Mouse (Mus musculus) limb, embryonic 14.5 days (tissue): ENCODE measurements at regions not wholly inside any gene's neighbourhood (a gene's known extent, or its start where the extent isn't known, plus 50 kb on each side); places are given as distances from the start of the nearest gene placed in this dataset.

Experiments used
- ATAC-seq: fragments of 200-750 bp; cut with Nextera tagmentation; 2 replicates; pipeline ENCODE4 v1.8.0; 2017; ENCODE audit warnings: low read depth, moderate number of reproducible peaks, moderate TSS enrichment; ENCODE audit not compliant: low FRiP score
- DNase-seq: peaks from one replicate; pipeline ENCODE4 v3.0.0-alpha.2; 2015; ENCODE audit warnings: low spot score
- H3K27ac ChIP-seq: fragments of 300-500 bp; sonication (generic); replicated peaks from 2 replicates; pipeline ENCODE4 v1.5.1; 2014; ENCODE audit warnings: low read depth, mild to moderate bottlenecking, low read length, moderate library complexity, mixed read lengths
- H3K27me3 ChIP-seq: fragments of 300-500 bp; sonication (generic); 2 replicates; pipeline ENCODE4 v1.6.1; 2014; ENCODE audit warnings: low read length, mixed read lengths; ENCODE audit not compliant: control insufficient read depth, insufficient read depth
- H3K36me3 ChIP-seq: fragments of 300-500 bp; sonication (generic); 2 replicates; pipeline ENCODE4 v1.6.1; 2014; ENCODE audit warnings: mild to moderate bottlenecking, low read length, moderate library complexity, mixed read lengths; ENCODE audit not compliant: control insufficient read depth, insufficient read depth
- H3K4me1 ChIP-seq: fragments of 300-500 bp; sonication (generic); 2 replicates; pipeline ENCODE4 v1.6.1; 2014; ENCODE audit warnings: antibody characterized with exemption, low read length, mixed read lengths; ENCODE audit not compliant: control insufficient read depth, insufficient read depth
- H3K4me2 ChIP-seq: fragments of 300-500 bp; sonication (generic); replicated peaks from 2 replicates; pipeline ENCODE4 v1.6.1; 2014; ENCODE audit warnings: low read depth, mild to moderate bottlenecking, low read length, moderate library complexity; ENCODE audit not compliant: severe bottlenecking
- H3K4me3 ChIP-seq: fragments of 300-500 bp; sonication (generic); replicated peaks from 2 replicates; pipeline ENCODE4 v1.5.1; 2014; ENCODE audit warnings: low read length
- H3K9ac ChIP-seq: fragments of 300-500 bp; sonication (generic); 2 replicates; pipeline ENCODE4 v1.6.1; 2014; ENCODE audit warnings: mild to moderate bottlenecking, low read depth, low read length, moderate library complexity; ENCODE audit not compliant: severe bottlenecking
- H3K9me3 ChIP-seq: fragments of 300-500 bp; sonication (generic); 2 replicates; pipeline ENCODE4 v1.6.1; 2016; ENCODE audit warnings: low read length; ENCODE audit not compliant: control insufficient read depth
- POLR2A ChIP-seq: fragments of 200-500 bp; IDR thresholded peaks from 2 replicates; pipeline ENCODE4 v1.8.0; 2012; ENCODE audit warnings: inconsistent platforms, mild to moderate bottlenecking, moderate library complexity, borderline replicate concordance; ENCODE audit not compliant: insufficient read depth, insufficient read length; ENCODE audit errors: extremely low read depth
- WGBS: fragments of 180-500 bp; shearing (Covaris S2); extraction: QIAGEN DNeasy Blood & Tissue Kit; methylation state at CpG from one replicate; pipeline ENCODE4 v1.1.7; 2014; 5-methylcytosine and 5-hydroxymethylcytosine counted together

GRCm38 (mm10) chr8:113419352-113419751, 216.0 kb upstream of the Mon1b start:
- no peaks in the 10 kb centered on the region for H3K27me3 ChIP-seq
- DNase-seq = no peak
- no peaks in the 10 kb centered on the region for H3K36me3 ChIP-seq
- H3K4me1 ChIP-seq = no peaks in the 10 kb centered on the region
- no peak for ATAC-seq
- H3K27ac ChIP-seq = no peak overlapping the region
- TF ChIP-seq POLR2A = no peak
- WGBS = 81% methylated on average over 3 of the region's 3 CpGs
- no peak overlapping the region for H3K9ac ChIP-seq
- H3K4me2 ChIP-seq = no peak overlapping the region
- no peak overlapping the region for H3K4me3 ChIP-seq
- no peaks in the 10 kb centered on the region for H3K9me3 ChIP-seq

GRCm38 (mm10) chr8:113422651-113423050, 212.7 kb upstream of the Mon1b start:
- Histone ChIP-seq H3K4me2 (no peak overlapping the region), H3K4me3 (no peak overlapping the region), H3K36me3 (no peaks in the 10 kb centered on the region), H3K4me1 (no peaks in the 10 kb centered on the region), H3K27me3 (no peaks in the 10 kb centered on the region), H3K27ac (no peak overlapping the region), H3K9me3 (no peaks in the 10 kb centered on the region), H3K9ac (no peak overlapping the region)
- 82% methylated on average over 2 of the region's 2 CpGs for WGBS
- ATAC-seq = no peak
- no peak for TF ChIP-seq POLR2A
- no peak for DNase-seq

DNA sequence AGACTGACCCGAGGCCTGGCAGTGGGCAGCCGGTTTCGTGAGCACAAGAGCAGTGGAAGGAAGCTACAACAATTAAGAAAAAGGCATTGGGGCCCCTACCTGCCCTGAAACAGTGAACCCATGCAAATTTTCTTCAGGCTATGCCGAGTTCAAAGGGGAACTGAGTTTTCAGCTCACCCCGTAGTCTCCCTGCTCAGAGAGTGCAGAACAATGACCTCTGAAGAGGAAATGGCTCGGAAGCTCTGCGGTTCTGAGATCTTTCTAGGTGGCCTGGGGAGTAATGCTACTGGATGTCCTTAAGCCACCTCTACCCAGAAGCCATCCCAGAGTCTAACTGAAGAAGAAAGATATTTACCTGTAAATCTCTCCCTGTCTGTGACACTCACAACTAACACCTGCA, 196.3 kb upstream of the Mon1b start:
- TF ChIP-seq POLR2A = no peak
- DNase-seq (no peak), ATAC-seq (no peak)
- H3K27me3 ChIP-seq = no peaks in the 10 kb centered on the region
- no peak overlapping the region for H3K4me2 ChIP-seq
- no peaks in the 10 kb centered on the region for H3K4me1 ChIP-seq
- H3K36me3 ChIP-seq = no peaks in the 10 kb centered on the region
- 62% methylated on average over 7 of the region's 7 CpGs for WGBS
- no peak overlapping the region for H3K27ac ChIP-seq
- no peaks in the 10 kb centered on the region for H3K9me3 ChIP-seq
- H3K9ac ChIP-seq = no peak overlapping the region
- H3K4me3 ChIP-seq = no peak overlapping the region

GRCm38 (mm10) chr8:113454022-113454421, 181.4 kb upstream of the Mon1b start:
- Histone ChIP-seq H3K4me2 (no peak overlapping the region), H3K36me3 (no peaks in the 10 kb centered on the region), H3K9me3 (no peaks in the 10 kb centered on the region), H3K27ac (no peak overlapping the region), H3K4me1 (no peaks in the 10 kb centered on the region), H3K27me3 (no peaks in the 10 kb centered on the region), H3K9ac (no peak overlapping the region), H3K4me3 (no peak overlapping the region)
- DNase-seq (no peak), ATAC-seq (no peak)
- 87% methylated on average over 2 of the region's 2 CpGs for WGBS
- no peak for TF ChIP-seq POLR2A

- no peaks in the 10 kb centered on the region for H3K9me3 ChIP-seq
- no peaks in the 10 kb centered on the region for H3K27me3 ChIP-seq
- no peaks in the 10 kb centered on the region for H3K36me3 ChIP-seq
- DNase-seq (no peak), ATAC-seq (no peak)
- H3K27ac ChIP-seq = no peak overlapping the region
- H3K4me2 ChIP-seq = no peak overlapping the region
- H3K9ac ChIP-seq = no peak overlapping the region
- 85% methylated on average over 9 of the region's 9 CpGs for WGBS
- no peak for TF ChIP-seq POLR2A
- no peak overlapping the region for H3K4me3 ChIP-seq
- H3K4me1 ChIP-seq = no peaks in the 10 kb centered on the region
Observed at GRCm38 (mm10) chr8:113464625-113465024, 170.8 kb upstream of the Mon1b start.

GRCm38 (mm10) chr8:113465156-113465555, 170.2 kb upstream of the Mon1b start:
- ATAC-seq = no peak
- H3K9me3 ChIP-seq = no peaks in the 10 kb centered on the region
- no peak for TF ChIP-seq POLR2A
- H3K36me3 ChIP-seq = no peaks in the 10 kb centered on the region
- 67% methylated on average over 11 of the region's 11 CpGs for WGBS
- no peak overlapping the region for H3K4me2 ChIP-seq
- no peak overlapping the region for H3K27ac ChIP-seq
- no peak overlapping the region for H3K9ac ChIP-seq
- H3K4me3 ChIP-seq = no peak overlapping the region
- no peaks in the 10 kb centered on the region for H3K27me3 ChIP-seq
- no peaks in the 10 kb centered on the region for H3K4me1 ChIP-seq
- no peak for DNase-seq
